Mouse (Mus musculus) megakaryocyte, embryonic 14.5 days (primary cell): ENCODE measurements at regions not wholly inside any gene's neighbourhood (a gene's known extent, or its start where the extent isn't known, plus 50 kb on each side); places are given as distances from the start of the nearest gene placed in this dataset.
A peak's percentile ranks its signal among the peaks of the same experiment; 100 is the strongest.

Source experiments
- H3K27me3 ChIP-seq: replicated peaks from 2 replicates; pipeline ENCODE3; 2012; ENCODE audit warnings: inconsistent platforms
- H3K36me3 ChIP-seq: replicated peaks from 2 replicates; pipeline ENCODE3; 2012; ENCODE audit warnings: low read length, inconsistent platforms, mixed read lengths
- H3K4me1 ChIP-seq: 2 replicates; pipeline ENCODE4 v1.6.1; 2012; ENCODE audit warnings: inconsistent platforms
- H3K4me3 ChIP-seq: replicated peaks from 2 replicates; pipeline ENCODE3; 2012; ENCODE audit warnings: moderate library complexity, mild to moderate bottlenecking, inconsistent platforms
- H3K9me3 ChIP-seq: 2 replicates; pipeline ENCODE4 v1.6.1; 2012; ENCODE audit warnings: inconsistent platforms
- FLI1 ChIP-seq: IDR thresholded peaks from 2 replicates; pipeline ENCODE4 v1.6.1; 2012; ENCODE audit warnings: low read length, inconsistent platforms, mixed read lengths
- GATA1 ChIP-seq: IDR thresholded peaks from 3 replicates; pipeline ENCODE4 v1.6.1; 2012; ENCODE audit warnings: mixed read lengths, low read length, inconsistent platforms, borderline replicate concordance

GRCm38 (mm10) chr19:24622776-24623175 is 51.0 kb upstream of the Tmem252 start:
- Histone ChIP-seq H3K27me3 (peaks cover 18% of the 10 kb centered on the region), H3K4me1 (peaks cover 9% of the 10 kb centered on the region), H3K36me3 (no peaks in the 10 kb centered on the region), H3K9me3 (no peaks in the 10 kb centered on the region), H3K4me3 (no peak overlapping the region)
- no peak for TF ChIP-seq FLI1
- TF ChIP-seq GATA1, result no peak

- Histone ChIP-seq H3K4me1 (peaks cover 9% of the 10 kb centered on the region), H3K4me3 (no peak overlapping the region), H3K36me3 (no peaks in the 10 kb centered on the region), H3K9me3 (no peaks in the 10 kb centered on the region), H3K27me3 (peaks cover 17% of the 10 kb centered on the region)
- TF ChIP-seq FLI1 (no peak), GATA1 (no peak)
Observed at GRCm38 (mm10) chr19:24622309-24622708, 51.5 kb upstream of the Tmem252 start.

GRCm38 (mm10) chr19:24621610-24622220 is 52.1 kb upstream of the Tmem252 start:
- H3K9me3 ChIP-seq, result no peaks in the 10 kb centered on the region
- no peak for TF ChIP-seq FLI1
- no peak for TF ChIP-seq GATA1
- peaks cover 10% of the 10 kb centered on the region for H3K4me1 ChIP-seq
- no peak overlapping the region for H3K4me3 ChIP-seq
- H3K27me3 ChIP-seq, result peaks cover 17% of the 10 kb centered on the region
- H3K36me3 ChIP-seq, result no peaks in the 10 kb centered on the region

DNA sequence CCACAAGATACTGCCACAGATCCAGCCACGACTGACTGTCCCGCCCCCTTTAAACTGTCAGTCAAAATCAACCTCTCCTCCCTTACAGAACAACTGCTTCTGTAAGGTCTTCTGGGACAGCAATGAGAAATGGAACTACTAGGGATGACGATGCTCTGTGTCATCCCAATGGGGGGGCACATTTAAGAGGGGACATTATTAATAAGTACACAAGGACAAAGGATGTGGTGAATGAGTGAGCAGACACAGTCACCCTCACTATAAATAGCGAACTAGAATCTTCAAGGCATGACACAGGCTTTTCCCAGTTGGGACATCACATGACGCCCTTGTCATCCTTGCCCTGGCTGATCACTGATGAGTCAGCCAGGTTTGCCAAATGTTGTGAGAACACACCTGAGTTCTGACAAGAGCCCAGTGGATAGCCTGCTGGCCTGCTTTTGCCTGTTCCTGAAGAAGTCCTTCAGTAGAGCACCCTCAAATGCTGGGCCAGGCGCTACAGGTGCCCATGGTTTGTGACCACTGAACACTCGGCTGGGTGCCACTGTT is 58.0 kb upstream of the Tmem252 start:
- no peaks in the 10 kb centered on the region for H3K36me3 ChIP-seq
- peaks cover 14% of the 10 kb centered on the region for H3K27me3 ChIP-seq
- peaks cover 19% of the 10 kb centered on the region for H3K4me1 ChIP-seq
- H3K4me3 ChIP-seq, result peak overlapping the region; percentile 18
- TF ChIP-seq GATA1 (no peak), FLI1 (no peak)
- H3K9me3 ChIP-seq, result no peaks in the 10 kb centered on the region

DNA sequence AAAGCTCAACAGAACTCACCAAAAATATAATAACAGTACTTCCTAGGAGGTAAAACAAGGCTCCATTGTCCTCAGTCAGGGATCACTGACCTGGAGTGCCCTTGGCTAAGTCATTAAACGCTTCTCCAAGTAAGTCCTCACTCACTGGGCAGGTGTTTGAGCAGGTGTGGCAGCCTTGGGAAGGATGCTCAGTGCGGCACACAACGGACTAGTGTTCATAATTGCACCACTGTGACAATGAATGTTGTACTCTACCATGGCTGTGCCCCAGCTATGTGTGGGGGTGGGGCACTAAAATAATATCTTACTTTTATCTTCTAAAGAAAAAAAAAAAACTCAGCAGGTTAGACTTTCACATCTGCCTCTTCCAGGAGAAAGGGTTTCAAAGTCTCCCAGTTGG is 52.2 kb upstream of the Pip5k1b start:
- H3K9me3 ChIP-seq, result peaks cover 13% of the 10 kb centered on the region
- peaks cover 3% of the 10 kb centered on the region; the same call in 1 of the 2 replicates for H3K4me1 ChIP-seq

DNA sequence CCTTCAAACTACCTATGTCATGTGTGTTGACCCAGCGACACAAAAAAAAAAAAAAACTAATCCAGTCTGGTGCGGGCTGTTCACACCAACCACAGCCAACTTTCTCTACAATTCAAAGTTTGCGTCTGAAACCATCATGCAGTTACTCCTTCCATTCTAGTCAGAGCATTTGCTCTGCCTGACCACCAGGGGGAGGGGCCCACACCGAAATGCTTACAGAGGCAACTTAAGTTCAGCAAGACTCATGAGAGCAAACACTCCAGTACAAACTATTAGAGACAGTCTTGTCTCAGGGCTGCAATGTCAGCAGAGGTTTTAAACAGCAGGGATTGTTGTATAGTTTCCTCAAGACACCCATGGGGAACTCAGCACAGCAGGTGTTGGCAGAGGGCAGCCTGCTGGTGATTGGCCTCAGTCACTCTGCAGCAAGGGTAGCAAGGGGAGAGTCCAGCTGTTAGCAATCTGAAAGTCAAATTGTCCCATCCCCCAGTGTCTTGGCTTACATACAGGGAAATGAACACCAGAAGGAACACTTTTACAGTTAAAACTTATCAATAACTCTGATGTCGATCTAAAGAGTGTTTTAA is 50.8 kb upstream of the Pip5k1b start:
- Histone ChIP-seq H3K9me3 (peaks cover 13% of the 10 kb centered on the region), H3K27me3 (peaks cover 14% of the 10 kb centered on the region), H3K4me1 (peaks cover 3% of the 10 kb centered on the region; the same call in 1 of the 2 replicates), H3K36me3 (no peaks in the 10 kb centered on the region), H3K4me3 (no peak overlapping the region)
- TF ChIP-seq GATA1 (no peak), FLI1 (no peak)

More for the DNA sequence above, 52.2 kb upstream of the Pip5k1b start:
- Histone ChIP-seq H3K4me3 (no peak overlapping the region), H3K27me3 (peaks cover 19% of the 10 kb centered on the region), H3K36me3 (no peaks in the 10 kb centered on the region)
- TF ChIP-seq FLI1, result no peak
- TF ChIP-seq GATA1, result no peak
